Mouse (Mus musculus) erythroblast, embryonic 14.5 days (primary cell): ENCODE results near the gene Rhd. TPM values are rescaled to one million over a fixed set of nuclear protein-coding genes. Genes with fewer than 3 reads are reported as not detected.
A peak's percentile ranks its signal among the peaks of the same experiment; 100 is the strongest.
"Not testable (repeated sequence)": the region's sequence is repeated elsewhere in the genome, so short reads cannot be mapped to it uniquely, and the experiment has no call there.

Source experiments
- H3K27me3 ChIP-seq: 2 replicates; pipeline ENCODE4 v1.6.1; 2012; ENCODE audit warnings: inconsistent platforms; ENCODE audit not compliant: control insufficient read depth
- H3K36me3 ChIP-seq: 2 replicates; pipeline ENCODE4 v1.6.1; 2012; ENCODE audit warnings: mild to moderate bottlenecking, inconsistent platforms; ENCODE audit not compliant: control insufficient read depth
- H3K4me1 ChIP-seq: 2 replicates; pipeline ENCODE4 v1.6.1; 2012; ENCODE audit warnings: inconsistent platforms; ENCODE audit not compliant: control insufficient read depth
- H3K4me3 ChIP-seq: replicated peaks from 2 replicates; pipeline ENCODE3; 2012; ENCODE audit warnings: moderate library complexity, mild to moderate bottlenecking, inconsistent platforms
- H3K9me3 ChIP-seq: 2 replicates; pipeline ENCODE4 v1.6.1; 2012; ENCODE audit warnings: low read length, inconsistent platforms, mixed read lengths; ENCODE audit not compliant: control insufficient read depth
- GATA1 ChIP-seq: IDR thresholded peaks from 2 replicates; pipeline ENCODE4 v1.6.1; 2012; ENCODE audit warnings: low read length, inconsistent platforms, mixed read lengths
- TAL1 ChIP-seq: IDR thresholded peaks from 3 replicates; pipeline ENCODE4 v1.6.1; 2012; ENCODE audit warnings: low read length, inconsistent platforms, mixed read lengths
- polyA plus RNA-seq: library from polyadenylated mRNA; stranded (reverse); fragments of >175 nt; gene quantifications from 2 replicates; pipeline ENCODE4 v1.2.3, GENCODE M21; 2012

The Rhd gene
- 54.9 and 73.6 TPM in 2 replicates for polyA plus RNA-seq

DNA sequence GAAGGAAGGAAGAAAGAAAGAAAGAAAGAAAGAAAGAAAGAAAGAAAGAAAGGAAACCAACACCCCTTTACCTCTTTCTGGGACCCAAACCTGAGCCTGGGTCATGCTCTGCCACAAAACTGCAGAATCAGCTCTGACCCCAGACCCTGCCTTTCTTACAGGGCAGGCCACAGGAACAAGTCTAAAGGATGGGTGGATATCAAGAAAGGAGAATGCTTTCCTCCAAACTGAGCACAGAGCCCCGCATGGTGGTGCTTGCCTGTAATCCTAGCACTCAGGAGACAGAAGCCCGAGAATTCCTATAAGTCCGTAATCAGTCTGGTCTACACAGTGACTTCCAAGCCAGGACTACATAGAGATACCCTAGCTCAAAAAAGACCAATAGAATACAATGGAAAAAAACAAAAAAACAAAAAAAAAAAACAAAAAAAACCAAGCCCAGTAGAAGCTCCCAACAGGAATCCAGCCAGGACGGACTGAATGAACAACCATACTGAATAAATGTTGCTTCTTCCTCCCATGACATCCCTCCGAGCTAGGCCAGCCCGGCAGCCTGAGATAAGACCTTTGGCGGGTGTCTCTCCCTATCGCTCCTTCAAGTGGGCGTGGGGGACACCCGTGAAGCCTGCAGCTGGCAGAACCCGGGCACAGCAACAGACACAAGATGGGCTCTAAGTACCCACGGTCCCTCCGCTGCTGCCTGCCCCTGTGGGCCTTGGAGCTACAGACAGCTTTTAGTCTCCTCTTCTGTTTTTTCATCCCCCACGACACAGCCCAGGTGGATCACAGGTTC is at the start of gene Rhd:
TSS of gene Rhd (plus strand) at position 600 of the 793 bp plus-strand sequence.
- peaks cover 61% of the 10 kb centered on the region for H3K36me3 ChIP-seq
- peak; percentile 42; the same call in 2 of the 3 replicates for TF ChIP-seq TAL1
- peak; percentile 90 for TF ChIP-seq GATA1
- no peaks in the 10 kb centered on the region; the same call in 1 of the 2 replicates for H3K27me3 ChIP-seq
- peaks cover 68% of the 10 kb centered on the region for H3K4me1 ChIP-seq
- H3K4me3 ChIP-seq, result peak within 1 kb of the TSS; percentile 79
- H3K9me3 ChIP-seq, result no peaks in the 10 kb centered on the region

DNA sequence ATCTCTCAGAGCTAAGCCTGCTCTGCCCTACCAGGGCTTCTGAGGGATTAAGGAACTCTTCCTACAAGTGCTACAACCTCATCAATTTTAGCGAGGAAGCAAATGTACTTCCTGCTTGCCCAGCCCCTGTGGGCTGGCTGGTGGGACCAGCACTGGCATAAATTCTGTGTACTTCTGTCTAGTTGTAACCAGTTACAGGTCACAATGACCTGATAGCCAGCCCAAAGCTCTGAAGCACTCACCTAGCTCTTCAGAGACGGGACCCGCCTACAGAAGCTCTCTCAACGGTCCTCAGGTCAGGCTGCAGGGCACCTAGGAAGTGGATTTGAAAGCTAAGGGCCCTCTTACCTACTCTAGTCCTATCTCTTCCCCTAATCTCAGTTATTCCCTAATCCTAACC is 46.6 kb upstream of the Rhd start:
- peaks cover 11% of the 10 kb centered on the region for H3K4me1 ChIP-seq
- no peaks in the 10 kb centered on the region for H3K27me3 ChIP-seq
- H3K4me3 ChIP-seq, result no peak overlapping the region
- H3K36me3 ChIP-seq, result peaks cover 91% of the 10 kb centered on the region
- TF ChIP-seq TAL1, result no peak
- TF ChIP-seq GATA1, result no peak
- H3K9me3 ChIP-seq, result no peaks in the 10 kb centered on the region

DNA sequence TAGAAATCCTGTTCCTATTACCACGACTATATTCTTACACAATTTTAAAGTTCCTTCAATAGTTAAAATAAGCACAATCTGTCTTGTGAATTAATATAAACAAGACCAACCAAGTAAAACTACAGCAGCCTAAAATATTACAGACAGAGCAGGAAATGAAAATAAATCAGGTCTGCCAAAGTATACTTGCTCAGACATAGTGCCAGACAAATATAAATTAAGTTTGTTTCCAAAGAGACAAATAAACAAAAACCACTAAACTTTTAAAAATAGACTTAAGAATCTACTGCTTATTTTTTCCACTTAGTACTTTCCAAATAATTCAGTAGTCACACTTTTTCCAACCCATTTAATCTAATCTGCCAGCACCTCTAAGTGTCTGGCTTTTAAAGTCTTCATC is 43.3 kb upstream of the Rhd start:
- no peaks in the 10 kb centered on the region for H3K27me3 ChIP-seq
- no peaks in the 10 kb centered on the region for H3K9me3 ChIP-seq
- peaks cover 91% of the 10 kb centered on the region for H3K36me3 ChIP-seq
- H3K4me1 ChIP-seq, result peaks cover 10% of the 10 kb centered on the region
- TF ChIP-seq TAL1 (no peak), GATA1 (no peak)
- no peak overlapping the region for H3K4me3 ChIP-seq

DNA sequence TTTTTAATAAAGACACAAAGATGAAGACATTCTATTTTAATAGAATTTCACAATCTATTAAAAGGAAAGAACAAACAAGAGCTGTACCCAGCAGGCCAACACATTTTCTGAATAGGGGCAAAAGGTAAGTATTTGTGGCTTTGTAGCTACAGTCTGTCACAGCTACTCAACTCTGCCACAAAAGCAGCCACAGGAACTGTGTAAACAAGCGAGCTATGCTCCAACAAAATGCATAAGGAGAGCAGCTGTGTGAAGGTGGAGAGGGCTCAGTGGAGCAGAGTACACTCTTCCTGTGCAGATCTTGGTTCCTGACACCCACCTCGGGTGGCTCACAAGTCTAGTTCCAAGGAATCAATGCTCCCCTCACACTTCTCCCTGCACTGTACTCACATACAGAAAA is 40.8 kb upstream of the Rhd start:
- Histone ChIP-seq H3K36me3 (peaks cover 96% of the 10 kb centered on the region), H3K9me3 (no peaks in the 10 kb centered on the region), H3K4me3 (no peak overlapping the region), H3K4me1 (peaks cover 8% of the 10 kb centered on the region), H3K27me3 (no peaks in the 10 kb centered on the region)
- TF ChIP-seq TAL1 (no peak), GATA1 (no peak)

DNA sequence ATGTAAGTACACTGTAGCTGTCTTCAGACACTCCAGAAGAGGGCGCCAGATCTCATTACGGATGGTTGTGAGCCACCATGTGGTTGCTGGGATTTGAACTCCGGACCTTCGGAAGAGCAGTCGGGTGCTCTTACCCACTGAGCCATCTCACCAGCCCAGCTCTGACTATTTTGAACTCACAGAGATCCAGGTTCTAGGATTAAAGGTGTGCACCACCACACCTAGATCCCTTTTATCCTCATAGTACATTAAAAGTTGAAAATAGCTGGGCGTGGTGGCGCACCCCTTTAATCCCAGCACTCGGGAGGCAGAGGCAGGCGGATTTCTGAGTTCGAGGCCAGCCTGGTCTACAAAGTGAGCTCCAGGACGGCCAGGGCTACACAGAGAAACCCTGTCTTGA is 38.5 kb upstream of the Rhd start:
- not testable (repeated sequence) for H3K4me1 ChIP-seq, H3K27me3 ChIP-seq, H3K4me3 ChIP-seq, H3K9me3 ChIP-seq
- peaks cover 94% of the 10 kb centered on the region for H3K36me3 ChIP-seq

DNA sequence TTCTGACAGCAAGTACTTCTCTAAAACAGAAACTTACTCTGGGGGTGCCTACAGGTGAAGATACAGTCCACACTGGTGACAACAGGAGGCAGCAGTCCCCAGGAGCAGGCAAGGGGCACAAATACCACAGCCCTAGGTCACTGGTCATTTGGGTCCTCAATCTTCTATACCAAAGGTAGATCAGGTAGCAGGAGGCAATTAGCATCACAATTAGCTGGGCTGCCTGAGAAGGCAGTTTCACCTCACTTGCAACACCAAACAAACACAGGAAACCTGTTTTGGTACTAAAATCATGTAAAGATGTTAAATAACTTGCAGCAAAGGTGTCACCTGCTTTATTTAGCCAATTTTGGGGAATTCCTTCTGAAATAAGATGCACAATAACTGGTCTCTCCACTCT is 38.0 kb upstream of the Rhd start:
- Histone ChIP-seq H3K27me3 (no peaks in the 10 kb centered on the region), H3K36me3 (peaks cover 95% of the 10 kb centered on the region), H3K4me1 (peaks cover 2% of the 10 kb centered on the region; the same call in 1 of the 2 replicates), H3K9me3 (no peaks in the 10 kb centered on the region), H3K4me3 (no peak overlapping the region)
- no peak for TF ChIP-seq TAL1
- no peak for TF ChIP-seq GATA1

DNA sequence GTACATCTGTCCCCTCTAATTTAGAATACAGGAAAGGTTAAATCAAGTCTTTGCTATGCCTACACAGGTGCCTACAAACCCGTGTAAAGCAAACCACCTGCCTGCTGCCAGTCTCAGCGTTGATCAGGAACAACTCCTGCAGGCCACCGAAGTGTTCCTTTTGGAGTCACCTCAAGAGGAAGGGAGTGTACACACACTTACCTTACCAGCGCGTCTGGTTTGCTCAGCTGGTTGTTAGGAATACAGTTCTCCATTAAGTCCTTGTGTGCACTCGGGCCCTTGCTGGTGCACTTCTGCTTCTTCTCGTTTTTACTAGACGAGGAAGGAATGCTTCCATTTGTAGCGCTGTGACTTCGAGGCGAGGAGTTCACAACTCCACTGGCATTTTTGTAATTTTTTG is 36.5 kb upstream of the Rhd start:
- Histone ChIP-seq H3K4me1 (no peaks in the 10 kb centered on the region), H3K36me3 (peaks cover 95% of the 10 kb centered on the region), H3K9me3 (no peaks in the 10 kb centered on the region), H3K4me3 (no peak overlapping the region), H3K27me3 (no peaks in the 10 kb centered on the region)
- TF ChIP-seq GATA1, result no peak
- no peak for TF ChIP-seq TAL1

DNA sequence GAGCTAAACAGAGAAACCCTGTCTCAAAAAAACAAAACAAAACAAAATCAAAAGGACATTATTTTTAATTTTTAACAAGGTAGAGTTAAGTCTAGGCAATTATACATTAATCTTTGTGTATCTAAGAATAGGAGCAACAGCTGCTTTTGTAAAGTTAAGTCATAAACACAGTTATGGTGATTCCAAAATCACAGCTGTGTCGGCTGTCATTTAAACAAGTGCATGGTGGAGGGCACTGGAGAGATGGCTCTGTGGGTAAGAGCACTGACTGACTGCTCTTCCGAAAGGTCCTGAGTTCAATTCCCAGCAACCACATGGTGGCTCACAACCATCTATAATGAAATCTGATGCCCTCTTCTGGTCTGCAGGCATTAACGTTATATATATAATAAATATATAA is 32.4 kb upstream of the Rhd start:
- Histone ChIP-seq H3K4me1 (no peaks in the 10 kb centered on the region; the same call in 1 of the 2 replicates), H3K27me3 (no peaks in the 10 kb centered on the region), H3K4me3 (no peak overlapping the region), H3K9me3 (no peaks in the 10 kb centered on the region), H3K36me3 (peaks cover 96% of the 10 kb centered on the region)
- TF ChIP-seq GATA1, result no peak
- no peak for TF ChIP-seq TAL1

DNA sequence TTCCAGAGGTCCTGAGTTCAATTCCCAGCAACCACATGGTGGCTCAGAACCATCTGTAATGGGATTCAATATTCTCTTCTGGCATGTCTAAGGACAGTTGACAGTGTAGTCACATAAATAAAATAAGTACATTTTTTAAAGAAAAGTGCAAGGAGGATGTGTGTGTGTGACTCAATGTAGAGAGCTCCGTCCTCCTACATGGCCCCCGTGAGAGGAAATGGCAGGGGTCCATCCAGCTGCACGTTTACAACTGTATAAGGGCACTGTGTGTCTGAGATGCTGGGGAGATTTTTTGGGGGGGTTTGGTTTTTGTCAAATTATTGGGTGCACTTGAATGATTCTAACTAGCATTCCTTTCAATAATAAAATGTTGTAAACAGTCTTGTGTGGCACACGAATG is 28.9 kb upstream of the Rhd start:
- no peaks in the 10 kb centered on the region for H3K9me3 ChIP-seq
- peaks cover 87% of the 10 kb centered on the region for H3K36me3 ChIP-seq
- TF ChIP-seq GATA1 (no peak), TAL1 (no peak)

DNA sequence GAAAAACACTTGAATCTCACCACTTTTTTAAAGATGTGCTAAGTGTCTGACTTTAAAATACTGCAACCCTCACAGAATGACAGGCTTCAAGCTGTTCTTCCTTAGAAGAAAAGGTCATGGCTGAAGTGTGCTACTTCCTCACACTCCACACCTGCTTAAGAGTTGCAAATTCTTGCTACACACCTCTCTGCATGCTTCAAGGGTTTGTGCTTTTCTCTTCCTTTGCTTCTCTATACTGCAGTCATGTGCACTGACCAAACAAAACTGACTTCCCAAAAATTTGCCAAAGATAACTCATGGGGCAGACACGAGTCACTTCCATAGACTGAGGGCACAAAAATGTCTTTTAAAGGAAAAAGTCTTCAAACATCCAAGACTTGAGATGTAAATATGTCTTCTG is 26.1 kb upstream of the Rhd start:
- Histone ChIP-seq H3K27me3 (no peaks in the 10 kb centered on the region), H3K9me3 (no peaks in the 10 kb centered on the region), H3K4me1 (peaks cover 24% of the 10 kb centered on the region), H3K36me3 (peaks cover 75% of the 10 kb centered on the region), H3K4me3 (no peak overlapping the region)
- TF ChIP-seq GATA1 (no peak), TAL1 (no peak)

More for the DNA sequence above, 28.9 kb upstream of the Rhd start:
- no peak overlapping the region for H3K4me3 ChIP-seq
- H3K27me3 ChIP-seq, result no peaks in the 10 kb centered on the region
- H3K4me1 ChIP-seq, result peaks cover 12% of the 10 kb centered on the region

DNA sequence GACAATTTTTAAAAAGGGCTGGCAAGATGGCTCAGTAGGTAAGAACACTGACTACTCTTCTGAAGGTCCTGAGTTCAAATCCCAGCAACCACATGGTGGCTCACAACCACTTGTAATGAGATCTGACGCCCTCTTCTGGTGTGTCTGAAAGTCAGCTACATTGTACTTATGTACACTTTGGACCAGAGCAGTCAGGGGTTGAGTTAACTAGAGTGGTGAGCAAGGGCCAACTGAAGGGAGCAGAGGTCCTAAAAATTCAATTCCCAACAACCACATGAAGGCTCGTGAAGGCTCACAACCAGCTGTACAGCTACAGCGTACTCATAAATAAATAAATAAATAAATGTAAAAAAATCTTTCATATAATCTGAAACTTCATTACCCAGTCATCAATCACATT is 25.6 kb upstream of the Rhd start:
- H3K4me3 ChIP-seq, H3K27me3 ChIP-seq, H3K9me3 ChIP-seq: not testable (repeated sequence)
- H3K36me3 ChIP-seq, result peaks cover 75% of the 10 kb centered on the region
- H3K4me1 ChIP-seq, result peaks cover 29% of the 10 kb centered on the region
